Mouse (Mus musculus) ES-E14 (cell line): ENCODE data around the gene Tlr5.

ENCODE experiments used
- CHD2 ChIP-seq: IDR thresholded peaks from 2 replicates; pipeline ENCODE4 v1.6.1; 2014; ENCODE audit warnings: mild to moderate bottlenecking, low read depth, low read length, inconsistent platforms
- ZC3H11A ChIP-seq: IDR thresholded peaks from 2 replicates; pipeline ENCODE4 v1.6.1; 2012; ENCODE audit warnings: low read depth, mild to moderate bottlenecking, inconsistent platforms, low read length, borderline replicate concordance
- ZNF384 ChIP-seq: IDR thresholded peaks from 2 replicates; pipeline ENCODE4 v1.6.1; 2012; ENCODE audit warnings: low read depth, low read length, inconsistent platforms

DNA sequence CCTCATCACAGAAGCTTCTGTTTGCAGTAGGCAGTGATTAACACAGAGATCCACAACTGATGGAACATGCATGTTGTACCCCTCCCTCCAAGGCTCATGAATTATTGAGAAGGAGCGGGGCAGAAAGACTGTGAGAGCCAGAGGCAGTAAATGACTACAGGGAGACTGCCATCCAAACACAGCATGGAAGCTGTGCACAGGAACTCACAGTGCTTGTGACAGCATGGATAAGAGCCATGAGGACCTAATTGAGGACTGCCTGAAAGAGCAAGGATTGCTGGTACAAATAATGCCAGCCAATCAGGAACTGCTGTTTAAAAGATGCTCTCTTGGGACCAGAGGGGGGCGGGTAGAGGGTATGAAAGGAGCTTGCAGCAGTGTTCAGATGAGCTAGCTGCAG is 12.7 kb upstream of the Tlr5 start:
- no peak for TF ChIP-seq CHD2
- no peak for TF ChIP-seq ZNF384
- no peak for TF ChIP-seq ZC3H11A
